Mouse (Mus musculus) lung, postnatal 0 days (tissue): ENCODE results near the gene Aldh4a1.

Source experiments
- CTCF ChIP-seq: IDR thresholded peaks from 2 replicates; pipeline ENCODE4 v1.5.1; 2016; ENCODE audit warnings: antibody characterized with exemption, mild to moderate bottlenecking
- EP300 ChIP-seq: IDR thresholded peaks from 2 replicates; pipeline ENCODE4 v1.6.1; 2016; ENCODE audit warnings: antibody characterized with exemption, mild to moderate bottlenecking, control low read depth

DNA sequence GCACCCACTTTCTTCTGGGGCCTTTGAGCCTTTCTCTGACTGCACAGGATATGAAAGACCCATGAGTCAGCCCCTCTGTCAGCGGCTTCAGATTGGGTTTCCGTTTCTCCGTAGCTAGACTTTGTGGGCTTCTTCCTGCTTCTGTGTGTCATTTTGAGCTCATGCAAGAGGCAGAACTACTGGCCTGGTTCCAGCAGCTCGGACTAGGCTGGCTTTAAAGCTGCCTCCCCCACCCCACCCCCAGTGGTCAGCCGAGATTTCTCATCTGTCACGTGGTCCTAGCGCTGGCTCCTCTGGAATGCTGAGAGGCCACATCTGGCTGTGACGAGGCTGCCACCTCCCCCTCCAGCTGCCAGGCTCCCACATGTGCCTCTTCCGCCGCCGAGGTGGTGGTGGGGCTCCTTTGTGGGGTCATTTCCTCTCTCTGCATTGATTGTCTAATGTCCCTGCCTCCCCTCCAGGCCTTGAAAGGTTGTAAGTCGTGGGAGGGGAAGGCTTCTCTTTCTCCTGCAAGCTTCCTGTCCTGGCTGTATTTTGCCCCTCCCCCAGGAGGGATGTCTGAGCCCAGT lies 23.6 kb upstream of the Aldh4a1 start:
- TF ChIP-seq CTCF (peak; percentile 54), EP300 (peak; percentile 75; the same call in 1 of the 2 replicates)
